Mouse (Mus musculus): ENCODE measurements at regions not wholly inside any gene's neighbourhood (a gene's known extent, or its start where the extent isn't known, plus 50 kb on each side); places are given as distances from the start of the nearest gene placed in this dataset.

GRCm38 (mm10) chr12:68599681-68600596 is 559.0 kb downstream of the Rps29 start:
- TF ChIP-seq CTCF (IDR thresholded peaks at IDR 0.05; ENCODE audit: insufficient read depth, low read depth, low read length): no peak
- TF ChIP-seq POLR2A (IDR thresholded peaks at IDR 0.05; ENCODE audit: insufficient read depth, low read depth, low read length): no peak
